Mouse (Mus musculus) myocyte (in vitro differentiated cells): ENCODE measurements around the gene Spopl. TPM values are rescaled to one million over a fixed set of nuclear protein-coding genes. Genes with fewer than 3 reads are reported as not detected.

Experiments
- H3K27me3 ChIP-seq: one replicate; pipeline ENCODE4 v1.6.1; 2011; ENCODE audit not compliant: control insufficient read depth, insufficient read depth, insufficient read length
- H3K36me3 ChIP-seq: one replicate; pipeline ENCODE4 v1.6.1; 2011; ENCODE audit not compliant: control insufficient read depth, insufficient read depth
- H3K4me2 ChIP-seq: one replicate; pipeline ENCODE4 v1.6.1; 2011; ENCODE audit warnings: low read depth, control low read depth
- H3K4me3 ChIP-seq: one replicate; pipeline ENCODE4 v1.5.1; 2011; ENCODE audit warnings: mild to moderate bottlenecking, control low read depth, moderate library complexity
- H3K79me2 ChIP-seq: one replicate; pipeline ENCODE4 v1.6.1; 2011; ENCODE audit not compliant: control insufficient read depth, insufficient read depth
- H3ac ChIP-seq: one replicate; pipeline ENCODE4 v1.6.1; 2011; ENCODE audit not compliant: control insufficient read depth, insufficient read length
- CEBPB ChIP-seq: IDR thresholded peaks from 2 replicates; pipeline ENCODE4 v1.6.1; 2011; ENCODE audit warnings: mild to moderate bottlenecking, moderate library complexity; ENCODE audit not compliant: poor library complexity, insufficient read depth, severe bottlenecking
- E2F4 ChIP-seq: IDR thresholded peaks from one replicate; pipeline ENCODE4 v1.6.1; 2011; ENCODE audit warnings: mild to moderate bottlenecking, control low read depth, moderate library complexity; ENCODE audit not compliant: insufficient read depth
- MAX ChIP-seq: IDR thresholded peaks from one replicate; pipeline ENCODE4 v1.6.1; 2011; ENCODE audit warnings: low read depth, mild to moderate bottlenecking, control low read depth
- MYOD1 ChIP-seq, 3 experiments: IDR thresholded peaks; one replicate each; pipeline ENCODE4 v1.6.1; 2011; ENCODE audit warnings: control low read depth in 2 of 3, low read depth in 2 of 3, mild to moderate bottlenecking in 2 of 3, moderate library complexity in 1 of 3; ENCODE audit not compliant: insufficient read length in 2 of 3, control insufficient read depth in 1 of 3
- MYOG ChIP-seq, 3 experiments: IDR thresholded peaks; one replicate each; pipeline ENCODE4 v1.6.1; 2011; ENCODE audit warnings: control low read depth in 2 of 3, low read depth in 2 of 3, mild to moderate bottlenecking in 2 of 3; ENCODE audit not compliant: insufficient read length in 2 of 3, control insufficient read depth in 1 of 3, insufficient read depth in 1 of 3
- POLR2A ChIP-seq: IDR thresholded peaks from one replicate; pipeline ENCODE4 v1.6.1; 2011; ENCODE audit warnings: low read depth, mild to moderate bottlenecking, control low read depth, moderate library complexity; ENCODE audit not compliant: insufficient read length
- POLR2AphosphoS2 ChIP-seq: IDR thresholded peaks from one replicate; pipeline ENCODE4 v1.6.1; 2011; ENCODE audit warnings: low read depth, control low read depth; ENCODE audit not compliant: insufficient read length
- REST ChIP-seq: IDR thresholded peaks from one replicate; pipeline ENCODE4 v1.6.1; 2011; ENCODE audit warnings: mild to moderate bottlenecking, control low read depth, moderate library complexity; ENCODE audit not compliant: insufficient read depth, insufficient read length
- SRF ChIP-seq: IDR thresholded peaks from one replicate; pipeline ENCODE4 v1.6.1; 2011; ENCODE audit warnings: low read depth; ENCODE audit not compliant: control insufficient read depth, insufficient read length
- TCF12 ChIP-seq: IDR thresholded peaks from one replicate; pipeline ENCODE4 v1.6.1; 2011; ENCODE audit warnings: mild to moderate bottlenecking, control low read depth; ENCODE audit not compliant: poor library complexity, insufficient read depth, severe bottlenecking
- TCF3 ChIP-seq: IDR thresholded peaks from one replicate; pipeline ENCODE4 v1.6.1; 2011; ENCODE audit warnings: low read depth, control low read depth; ENCODE audit not compliant: insufficient read length
- USF1 ChIP-seq: IDR thresholded peaks from one replicate; pipeline ENCODE4 v1.6.1; 2011; ENCODE audit warnings: low read depth, mild to moderate bottlenecking, control low read depth, moderate library complexity
- polyA plus RNA-seq: library from polyadenylated mRNA; unstranded; fragments of >200 nt; fragmentation: generic; extraction: Trizol; gene quantifications from one replicate; pipeline ENCODE4 v1.2.1, GENCODE M21; 2012; ENCODE audit warnings: missing spikeins

Gene Spopl
- polyA plus RNA-seq, 1 experiment: 4.6 TPM

GRCm38 (mm10) chr2:23505141-23505540 lies 66.8 kb downstream of the Spopl start:
- no peak overlapping the region for H3ac ChIP-seq
- H3K4me3 ChIP-seq: no peak overlapping the region
- no peaks in the 10 kb centered on the region for H3K79me2 ChIP-seq
- H3K36me3 ChIP-seq: peaks cover 20% of the 10 kb centered on the region
- no peak overlapping the region for H3K4me2 ChIP-seq
- no peaks in the 10 kb centered on the region for H3K27me3 ChIP-seq
- TF ChIP-seq TCF3: no peak
- no peak for TF ChIP-seq CEBPB
- no peak for TF ChIP-seq MYOD1 (IDR thresholded peaks at IDR 0.05; ENCODE audit: control insufficient read depth in 1 of 3, insufficient read length in 2 of 3, low read depth in 2 of 3)
- no peak for TF ChIP-seq POLR2A

GRCm38 (mm10) chr2:23481715-23482114 lies 90.2 kb downstream of the Spopl start:
- Histone ChIP-seq H3K27me3 (no peaks in the 10 kb centered on the region), H3K4me2 (no peak overlapping the region), H3K36me3 (no peaks in the 10 kb centered on the region), H3K79me2 (no peaks in the 10 kb centered on the region), H3K4me3 (no peak overlapping the region), H3ac (no peak overlapping the region)
- TF ChIP-seq MYOD1 (IDR thresholded peaks at IDR 0.05; ENCODE audit: control insufficient read depth in 1 of 3, insufficient read length in 2 of 3, low read depth in 2 of 3): no peak
- TF ChIP-seq REST: no peak
- TF ChIP-seq TCF12: no peak
- TF ChIP-seq MAX: no peak
- no peak for TF ChIP-seq USF1
- no peak for TF ChIP-seq SRF
- no peak for TF ChIP-seq POLR2A
- no peak for TF ChIP-seq E2F4
- TF ChIP-seq MYOG (IDR thresholded peaks at IDR 0.05; ENCODE audit: control insufficient read depth in 1 of 3, insufficient read depth in 1 of 3, insufficient read length in 2 of 3, low read depth in 2 of 3): no peak
- no peak for TF ChIP-seq TCF3
- TF ChIP-seq POLR2AphosphoS2: no peak

GRCm38 (mm10) chr2:23467471-23467870 lies 104.4 kb downstream of the Spopl start:
- H3K4me2 ChIP-seq: no peak overlapping the region
- H3K27me3 ChIP-seq: no peaks in the 10 kb centered on the region
- no peaks in the 10 kb centered on the region for H3K36me3 ChIP-seq
- TF ChIP-seq POLR2A (no peak), MYOG (IDR thresholded peaks at IDR 0.05; ENCODE audit: control insufficient read depth in 1 of 3, insufficient read depth in 1 of 3, insufficient read length in 2 of 3, low read depth in 2 of 3) (no peak), E2F4 (no peak), TCF12 (no peak), REST (no peak)
- no peak overlapping the region for H3ac ChIP-seq
- H3K79me2 ChIP-seq: no peaks in the 10 kb centered on the region
- H3K4me3 ChIP-seq: no peak overlapping the region

- Histone ChIP-seq H3K79me2 (no peaks in the 10 kb centered on the region), H3ac (no peak overlapping the region), H3K36me3 (no peaks in the 10 kb centered on the region), H3K27me3 (no peaks in the 10 kb centered on the region), H3K4me3 (no peak overlapping the region), H3K4me2 (no peak overlapping the region)
- TF ChIP-seq USF1 (no peak), SRF (no peak), CEBPB (no peak), TCF3 (no peak), POLR2AphosphoS2 (no peak), MYOD1 (IDR thresholded peaks at IDR 0.05; ENCODE audit: control insufficient read depth in 1 of 3, insufficient read length in 2 of 3, low read depth in 2 of 3) (no peak), POLR2A (no peak), MAX (no peak), E2F4 (no peak), REST (no peak), TCF12 (no peak), MYOG (IDR thresholded peaks at IDR 0.05; ENCODE audit: control insufficient read depth in 1 of 3, insufficient read depth in 1 of 3, insufficient read length in 2 of 3, low read depth in 2 of 3) (no peak)
Measured at GRCm38 (mm10) chr2:23457452-23457851, 114.5 kb downstream of the Spopl start.
